Mouse (Mus musculus) adrenal gland (tissue): Measurements from ENCODE around the gene Igf2bp1.
"Not testable (repeated sequence)": the region's sequence is repeated elsewhere in the genome, so short reads cannot be mapped to it uniquely, and the experiment has no call there.

ENCODE experiments used
- intact Hi-C: fragments of 180-260 bp; cut with DNase I; formaldehyde crosslinking; loops from one replicate; pipeline ENCODE4 v1.15.1; 2025

Gene Igf2bp1

DNA sequence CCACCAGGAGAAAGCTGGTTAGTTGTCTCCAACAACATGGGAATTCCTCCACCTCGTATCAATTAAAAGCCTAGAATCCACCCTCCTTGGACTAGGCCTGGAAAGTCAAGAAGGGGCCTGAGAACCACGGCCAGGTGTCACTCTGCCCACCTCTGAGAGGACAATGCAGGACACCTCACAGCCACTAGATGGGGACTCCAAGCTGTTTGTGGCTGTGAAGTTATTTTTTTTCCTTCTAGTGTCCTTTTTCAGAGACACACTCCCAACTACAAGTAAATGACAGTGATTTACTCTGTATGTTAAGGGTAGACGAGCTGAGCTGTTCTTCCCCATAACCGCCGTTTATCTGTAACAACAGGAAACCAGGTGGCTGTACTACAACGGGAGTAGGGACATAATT lies 32.6 kb downstream of the Igf2bp1 start:
- intact Hi-C loops: no loop called here

DNA sequence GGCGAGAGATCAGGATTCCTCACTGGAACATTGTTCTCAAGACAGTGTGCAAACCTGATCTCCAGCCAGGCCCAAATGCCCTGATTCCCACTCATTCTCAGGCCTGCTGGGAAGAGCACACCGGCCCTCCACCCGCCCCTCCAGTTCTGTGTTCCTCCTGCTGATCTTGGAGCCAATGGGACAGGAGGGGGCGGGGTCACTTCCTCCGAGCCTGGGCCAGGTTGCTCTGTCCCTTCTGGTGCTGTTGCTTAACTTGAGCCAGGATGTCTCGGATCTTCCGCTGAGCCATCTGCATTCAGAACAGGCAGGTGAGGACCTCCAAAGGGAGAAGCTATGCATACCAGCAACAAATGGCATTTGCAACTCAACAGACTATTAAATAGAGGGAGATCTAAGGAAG lies 42.4 kb downstream of the Igf2bp1 start:
- intact Hi-C loops: no loop called here

DNA sequence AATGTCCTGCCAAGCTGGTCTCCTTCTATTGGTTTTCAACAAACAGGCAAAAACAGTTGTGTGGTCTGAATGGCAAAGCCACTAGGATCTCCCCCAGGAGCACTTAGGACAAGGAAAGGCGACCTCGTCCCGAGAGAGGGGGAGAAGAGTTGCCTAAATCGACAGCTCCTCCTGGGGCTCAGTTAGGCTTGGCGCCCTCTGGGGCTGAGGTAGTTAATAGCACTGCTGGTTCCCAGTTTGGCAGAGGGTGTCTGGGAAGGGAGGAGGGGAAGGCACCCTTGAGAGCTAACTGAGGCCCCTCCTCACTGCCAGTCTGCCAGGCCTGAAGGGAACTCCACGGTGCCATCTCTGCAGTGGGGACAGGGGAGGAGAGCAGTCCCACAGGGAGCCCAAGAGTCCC lies 46.6 kb downstream of the Igf2bp1 start:
- intact Hi-C loops: no loop called here

DNA sequence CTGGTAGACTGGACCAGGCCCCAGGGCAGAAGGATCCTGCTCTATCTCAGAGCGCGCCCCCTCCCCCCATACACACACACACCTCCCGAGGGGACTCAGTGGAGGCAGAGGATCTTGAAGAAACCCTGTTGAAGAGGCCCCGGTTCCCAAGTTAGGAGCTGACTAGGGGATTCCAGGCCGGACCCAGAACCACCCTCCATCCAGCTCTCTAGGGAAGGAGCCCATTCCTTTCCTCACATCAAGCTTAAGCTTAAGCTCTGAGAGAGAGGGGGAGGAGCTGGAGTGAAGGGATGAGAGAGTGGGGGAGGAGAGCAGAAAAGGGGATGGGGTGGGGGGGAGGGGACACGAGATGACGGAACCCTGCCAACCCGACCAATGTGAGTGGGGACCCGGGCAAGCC lies 47.5 kb downstream of the Igf2bp1 start:
- intact Hi-C loops: no loop called here

DNA sequence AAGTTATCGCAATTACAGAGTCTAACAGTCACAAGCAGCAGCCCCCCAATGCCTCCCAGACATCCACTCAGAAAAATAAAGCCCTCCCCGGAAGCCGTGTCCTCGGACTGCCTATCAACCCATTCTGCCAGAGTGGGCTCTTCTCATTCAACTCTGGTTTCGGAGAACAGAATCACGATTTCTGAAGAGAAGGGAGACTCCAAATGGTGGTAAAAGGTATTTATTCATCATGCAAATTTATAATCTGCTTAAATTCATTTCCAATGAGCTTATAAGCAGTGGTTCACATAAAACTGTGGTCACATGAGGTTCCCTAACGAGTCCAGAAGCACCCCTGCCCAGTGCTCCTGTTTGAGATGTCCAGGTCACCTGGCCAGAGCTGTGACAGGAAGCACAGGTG lies 48.3 kb downstream of the Igf2bp1 start:
- intact Hi-C loops: no loop called here

DNA sequence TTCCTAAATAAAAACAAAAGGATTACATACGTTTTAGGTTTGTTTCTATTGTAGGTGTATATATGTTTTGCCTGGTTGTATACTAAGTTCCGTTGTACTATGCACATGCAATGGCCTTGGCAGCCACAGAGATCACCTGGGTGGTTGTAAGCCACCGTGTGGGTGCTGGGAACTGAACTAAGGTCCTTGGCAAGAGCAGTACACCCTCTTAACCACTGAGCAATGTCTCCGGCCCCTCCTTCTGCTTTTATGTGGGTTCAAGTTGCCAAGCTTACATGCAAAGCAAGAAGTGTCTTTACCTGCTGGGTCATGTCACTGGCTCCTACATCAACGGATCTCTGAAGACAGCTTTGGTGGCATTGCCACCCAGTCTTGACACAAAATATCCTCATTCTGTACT lies 52.4 kb downstream of the Igf2bp1 start:
- intact Hi-C loops: no loop called here

DNA sequence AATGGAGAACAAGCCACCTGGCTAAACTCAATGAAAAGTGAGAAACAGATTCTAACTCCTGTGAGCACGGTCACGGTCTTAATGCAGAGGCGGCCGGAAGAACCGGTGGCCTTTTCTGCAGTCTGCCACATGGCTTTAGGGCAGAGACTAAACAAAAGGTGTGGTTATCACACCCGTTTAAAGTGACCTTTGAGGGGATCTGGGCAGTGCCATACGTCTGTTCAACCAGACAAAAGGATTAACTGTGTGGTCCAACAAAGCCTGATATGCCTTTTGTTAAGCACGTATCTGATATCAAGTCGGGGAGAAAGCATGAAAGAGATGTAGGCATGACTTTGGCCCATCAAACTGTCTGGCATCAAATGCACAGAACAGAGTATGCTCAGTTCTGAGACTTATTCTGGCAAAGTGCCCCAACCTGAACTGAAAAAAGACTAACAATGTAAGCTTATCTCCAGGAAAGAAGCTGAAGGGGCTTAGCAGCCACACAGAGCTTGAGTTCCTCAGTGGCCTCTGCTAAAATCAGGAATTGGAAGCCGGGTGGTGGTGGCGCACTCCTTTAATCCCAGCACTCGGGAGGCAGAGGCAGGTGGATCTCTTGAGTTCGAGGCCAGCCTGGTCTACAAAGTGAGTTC lies 59.8 kb downstream of the Igf2bp1 start:
- intact Hi-C loops: no loop called here

DNA sequence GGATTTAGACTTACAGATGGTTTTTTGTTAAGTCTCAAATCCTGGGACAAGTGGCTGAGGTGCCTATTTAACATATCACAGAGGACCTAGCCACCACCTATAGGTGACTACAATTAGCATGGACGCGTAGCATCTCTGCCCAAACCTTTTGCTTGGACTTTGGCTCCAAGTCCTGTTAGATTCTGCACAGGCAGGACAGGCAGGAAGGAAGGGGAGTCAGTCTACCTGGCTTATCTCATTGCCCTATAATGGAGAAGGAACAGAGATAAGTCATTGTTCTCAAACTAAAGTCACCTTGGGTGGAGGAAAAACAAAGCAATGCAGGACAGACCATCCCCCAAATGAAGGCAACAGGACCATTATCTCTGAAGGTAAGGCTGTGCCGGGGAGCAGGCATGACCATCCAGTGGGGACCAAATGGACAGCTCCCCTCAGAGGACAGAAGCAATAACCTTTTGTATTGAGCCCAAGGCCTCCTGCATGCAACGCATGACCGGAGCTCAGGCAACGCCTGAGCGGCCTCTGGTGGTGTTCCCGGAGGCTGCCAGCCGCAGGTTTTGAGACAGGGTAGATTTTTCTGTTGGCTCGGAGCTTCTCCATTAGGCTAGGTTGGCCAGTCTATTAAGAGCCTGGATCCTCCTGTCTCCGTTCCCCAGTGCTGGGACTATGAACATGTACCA lies 65.8 kb downstream of the Igf2bp1 start:
- intact Hi-C loops: loop anchor here (2.0 kb wide), 1 partner anchor 63 kb away; no protein-coding TSS in a partner anchor

DNA sequence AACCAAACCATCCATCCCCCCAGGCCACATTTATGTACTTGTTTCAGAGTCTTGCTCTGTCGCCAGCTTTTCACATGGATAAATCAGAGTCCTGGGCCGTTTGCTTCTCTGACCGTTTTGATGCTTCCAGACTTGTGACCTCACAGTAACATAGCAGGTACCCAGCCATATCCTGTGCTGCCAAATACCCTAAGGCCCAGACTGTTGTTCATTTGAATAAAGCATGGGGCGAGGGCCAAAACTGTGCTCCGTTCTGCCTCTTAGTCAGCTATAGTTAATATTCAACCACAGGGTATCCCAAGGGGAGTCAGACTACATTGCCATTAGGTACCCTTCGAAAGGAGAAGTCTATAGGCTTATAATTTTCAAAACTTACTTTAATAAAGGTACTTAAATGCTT lies 69.3 kb downstream of the Igf2bp1 start:
- intact Hi-C loops: no loop called here

DNA sequence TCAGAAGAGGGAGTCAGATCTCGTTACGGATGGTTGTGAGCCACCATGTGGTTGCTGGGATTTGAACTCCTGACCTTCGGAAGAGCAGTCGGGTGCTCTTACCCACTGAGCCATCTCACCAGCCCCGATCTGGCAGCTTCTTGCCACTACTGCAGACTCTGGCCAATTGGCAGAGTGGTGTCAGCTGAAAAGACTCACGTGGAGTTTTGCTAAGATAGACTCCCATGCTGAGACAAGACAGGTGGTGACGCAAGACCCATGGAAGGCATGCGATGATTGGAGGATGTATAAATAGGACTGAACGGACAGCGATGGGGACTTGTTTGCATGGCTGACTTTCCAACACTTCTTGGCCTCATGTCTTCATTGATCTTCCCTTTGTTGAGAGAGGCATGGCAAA lies 73.6 kb downstream of the Igf2bp1 start:
- intact Hi-C loops: not testable (repeated sequence)

DNA sequence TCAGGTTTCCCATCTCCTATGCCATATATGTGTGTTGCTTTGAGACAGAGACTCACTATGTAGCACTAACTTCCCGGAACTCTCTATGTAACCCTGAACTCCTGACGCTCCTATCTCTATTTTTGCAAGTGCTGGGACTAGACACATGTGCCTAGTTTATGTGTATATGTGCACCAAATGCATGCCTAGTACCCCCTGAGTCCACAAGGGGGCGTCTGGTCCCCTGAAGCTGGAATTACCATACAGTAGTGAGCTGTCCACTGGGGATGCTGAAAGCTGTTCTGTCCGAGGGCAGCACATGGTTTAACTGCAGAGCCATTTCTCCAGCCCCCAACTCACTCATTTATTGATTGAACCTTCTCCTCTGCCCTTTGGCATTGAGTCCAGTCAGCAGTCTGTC lies 79.3 kb downstream of the Igf2bp1 start:
- intact Hi-C loops: no loop called here

DNA sequence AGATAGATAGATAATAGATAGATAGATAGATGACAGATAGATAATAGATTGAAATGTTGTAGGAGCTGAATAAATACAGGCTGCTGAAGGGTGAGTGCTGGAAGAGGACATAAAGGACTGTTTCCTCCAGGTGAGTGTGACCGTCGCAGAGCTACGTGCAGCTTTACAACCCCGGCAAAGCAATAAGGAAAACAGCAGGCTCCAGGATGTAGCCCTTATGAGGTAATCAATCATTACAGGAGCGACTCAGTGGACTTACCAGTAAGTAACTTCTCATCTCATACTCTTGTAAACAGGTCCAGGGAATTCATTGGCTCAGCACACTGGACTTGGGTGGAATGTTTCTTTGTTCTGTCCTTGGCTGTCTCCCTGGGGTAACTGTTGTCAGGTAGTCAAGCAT lies 79.8 kb downstream of the Igf2bp1 start:
- intact Hi-C loops: no loop called here

DNA sequence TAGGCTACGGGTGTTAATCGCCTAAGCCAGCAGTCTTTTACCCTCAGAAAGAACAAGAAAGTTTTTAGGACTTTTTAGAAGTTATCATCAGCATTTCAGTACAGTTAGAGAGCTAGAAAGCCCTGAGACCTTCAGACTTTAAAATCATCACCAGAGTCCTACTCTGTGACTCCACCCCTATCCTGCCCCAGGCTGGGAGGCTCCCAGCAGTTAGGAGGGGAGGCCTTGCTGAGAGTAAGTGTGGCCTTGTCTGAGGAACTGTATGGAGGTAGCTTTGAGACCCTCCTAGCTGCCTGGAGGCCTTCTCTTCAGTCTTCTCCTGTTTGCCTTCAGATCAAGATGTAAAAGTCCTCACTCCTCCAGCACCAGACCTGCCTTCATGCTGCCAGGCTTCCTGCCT lies 81.5 kb downstream of the Igf2bp1 start:
- intact Hi-C loops: no loop called here

DNA sequence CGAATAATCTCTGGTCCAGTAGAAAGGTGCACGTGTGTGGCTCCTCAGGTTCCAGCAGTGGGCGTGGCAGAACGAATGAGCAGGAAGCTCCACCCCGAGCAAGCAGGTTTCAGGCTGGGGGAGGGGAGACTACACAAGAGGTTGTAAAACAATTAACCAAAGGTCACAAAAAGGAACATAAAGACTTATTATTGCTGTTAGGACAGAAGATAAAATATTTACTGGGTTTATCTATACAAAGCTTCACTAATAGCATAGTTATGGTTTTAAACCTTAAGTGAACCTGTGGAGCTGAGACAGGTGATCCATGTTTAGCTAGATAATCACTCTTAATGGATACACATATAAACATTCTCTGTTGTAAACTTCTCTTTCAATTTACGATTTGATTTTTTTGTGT lies 82.3 kb downstream of the Igf2bp1 start:
- intact Hi-C loops: not testable (repeated sequence)

DNA sequence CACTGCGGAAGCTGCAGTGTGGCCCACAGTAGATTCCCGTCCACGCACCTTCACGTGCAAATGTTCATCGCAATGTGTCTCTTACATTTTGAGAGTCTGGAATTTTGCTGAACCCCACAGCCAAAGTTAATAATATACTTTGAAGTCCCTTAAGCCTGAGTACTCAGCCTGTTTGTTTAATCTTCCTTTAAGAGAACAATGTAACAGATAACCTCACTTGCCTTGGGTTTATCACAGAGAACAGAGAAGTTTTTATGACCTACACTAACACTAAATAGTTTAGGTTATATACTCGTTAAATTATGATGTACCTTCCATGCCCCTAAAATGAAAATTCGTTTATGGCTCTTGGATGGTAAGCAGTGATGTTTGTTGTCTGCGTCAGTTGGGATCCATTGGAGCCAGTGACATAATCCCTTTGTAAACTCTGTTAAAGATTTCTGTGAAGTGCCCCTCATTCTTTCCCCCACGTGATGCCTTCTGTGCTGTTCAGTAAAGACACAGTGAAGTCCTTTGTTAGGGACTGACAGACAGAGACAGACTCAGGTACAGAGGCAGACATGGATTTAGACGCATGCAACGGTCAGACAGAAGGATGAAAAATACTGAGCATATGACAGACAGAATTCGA lies 83.6 kb downstream of the Igf2bp1 start:
- intact Hi-C loops: no loop called here

DNA sequence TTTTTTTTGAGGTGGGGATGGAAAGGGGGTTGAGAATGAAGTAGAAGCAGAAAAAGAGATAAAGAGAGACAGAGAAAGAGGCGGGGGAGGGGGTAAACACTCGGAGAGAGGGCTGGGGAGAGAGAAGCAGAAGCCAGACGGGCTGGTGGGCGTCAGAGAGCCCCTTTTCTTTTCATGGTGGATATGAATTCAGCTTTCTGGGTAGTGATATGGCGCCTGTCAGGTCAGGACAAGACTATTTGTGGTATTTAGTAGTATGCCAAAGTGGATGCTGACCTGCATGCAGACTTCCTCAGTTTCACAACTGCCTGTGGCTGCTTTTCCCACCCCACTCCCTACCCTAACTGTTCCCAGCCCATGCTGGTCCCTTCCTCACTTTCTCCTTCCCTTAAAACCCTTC lies 89.3 kb downstream of the Igf2bp1 start:
- intact Hi-C loops: no loop called here

DNA sequence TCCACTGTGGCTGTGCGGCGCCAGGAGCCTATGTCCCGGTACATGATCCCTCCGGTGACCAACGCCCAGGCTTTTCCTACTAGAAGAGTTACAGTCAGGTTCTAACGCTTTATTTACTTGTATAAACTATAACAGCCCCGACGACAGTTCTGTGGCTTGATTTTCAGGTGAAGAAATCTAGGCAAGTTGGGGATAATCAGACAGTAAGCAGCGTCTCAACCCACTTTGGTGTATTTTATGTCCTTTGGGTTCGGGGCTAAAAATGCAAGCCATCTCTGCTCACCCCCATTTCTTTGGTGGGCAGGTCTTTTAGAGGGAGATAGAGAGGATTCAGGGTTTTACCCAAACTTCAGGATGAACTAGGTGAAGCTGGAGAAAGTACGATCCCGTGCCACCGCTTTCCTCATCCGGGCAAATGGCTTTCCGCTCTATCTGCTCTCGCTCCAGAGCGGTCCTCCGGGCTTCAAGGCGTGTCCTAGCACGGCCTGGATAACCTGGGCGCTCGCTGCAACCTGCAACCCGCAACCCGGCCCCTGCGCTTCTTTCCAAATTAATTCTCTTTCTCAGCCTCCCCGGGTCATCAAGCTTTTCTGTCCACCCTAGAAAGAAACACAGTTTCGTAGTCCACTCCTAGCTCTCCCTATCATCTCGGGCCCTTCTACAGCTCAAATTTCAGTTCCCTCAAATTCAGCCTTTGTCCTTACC lies 90.6 kb downstream of the Igf2bp1 start:
- intact Hi-C loops: no loop called here

DNA sequence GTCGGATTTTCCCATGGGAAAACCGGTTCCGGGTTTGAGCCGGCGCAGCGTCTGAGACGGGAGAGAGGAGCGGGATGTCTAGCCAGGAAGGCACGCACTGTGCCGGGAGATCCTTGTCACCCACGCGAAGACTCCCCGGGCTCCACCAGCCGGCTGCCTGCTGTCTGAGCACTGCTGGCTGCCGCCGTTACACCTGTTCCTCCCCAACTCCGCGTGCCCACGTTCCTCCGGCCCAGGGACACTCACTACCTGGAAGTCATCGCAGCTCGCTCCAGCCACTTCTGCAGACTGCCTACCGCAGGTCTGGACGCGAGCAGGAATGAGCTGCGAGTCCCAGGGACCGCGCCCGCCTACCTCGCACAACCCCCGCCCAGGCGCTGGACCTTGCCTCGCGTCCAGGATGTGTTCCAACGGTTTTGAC lies 91.2 kb downstream of the Igf2bp1 start, which contains the start of gene B4galnt2:
Gene B4galnt2 (minus strand): TSS at position 321 of the 421 bp plus-strand sequence.
- intact Hi-C loops: no loop called here

DNA sequence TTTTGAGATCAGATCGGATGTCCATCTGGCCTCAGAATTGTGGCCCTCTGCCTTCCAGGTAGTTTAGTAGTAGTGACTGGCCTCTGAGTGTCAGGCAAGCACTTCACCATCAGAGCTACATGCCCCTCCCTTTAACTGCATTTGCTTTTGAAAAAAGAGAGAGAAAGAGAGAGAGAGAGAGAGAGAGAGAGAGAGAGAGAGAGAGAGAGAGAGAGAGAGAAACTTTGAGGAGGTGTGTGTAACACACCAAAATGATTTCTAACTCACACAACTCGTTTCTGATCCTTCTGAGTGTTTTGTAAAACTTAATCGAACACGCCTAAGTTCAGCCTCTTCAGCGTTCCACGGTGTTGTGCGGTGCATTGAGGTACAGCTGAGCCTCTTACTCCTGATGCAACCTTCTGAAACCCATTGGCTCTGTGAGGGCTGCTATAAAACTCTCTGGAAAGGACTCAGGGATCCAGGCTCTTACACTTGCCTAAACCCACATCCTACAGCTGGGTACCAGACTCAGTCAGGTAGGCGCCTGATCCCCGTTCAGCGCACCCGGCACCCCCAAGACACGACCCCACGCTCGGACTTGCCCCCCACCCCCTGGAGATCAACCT lies 91.7 kb downstream of the Igf2bp1 start:
- intact Hi-C loops: no loop called here

DNA sequence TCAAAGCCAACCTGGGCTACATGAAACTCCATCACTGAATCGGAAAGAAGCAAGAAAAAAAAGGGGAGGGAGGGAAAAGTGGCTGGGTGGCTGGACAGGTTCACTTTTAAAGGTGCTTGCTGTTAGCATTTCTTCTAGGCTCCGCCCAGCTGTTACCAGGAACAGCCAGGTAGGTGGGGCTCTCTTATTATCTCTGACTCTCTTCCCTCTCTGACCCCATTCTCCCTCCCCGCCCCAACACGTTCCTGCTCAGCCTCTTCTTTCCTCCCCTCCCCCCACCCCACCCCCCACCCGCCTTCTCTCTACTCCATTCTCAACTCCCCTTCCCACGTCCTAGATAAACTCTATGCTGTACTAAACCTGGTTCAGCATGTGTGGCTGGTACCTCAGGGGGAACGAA lies 94.2 kb downstream of the Igf2bp1 start:
- intact Hi-C loops: no loop called here

DNA sequence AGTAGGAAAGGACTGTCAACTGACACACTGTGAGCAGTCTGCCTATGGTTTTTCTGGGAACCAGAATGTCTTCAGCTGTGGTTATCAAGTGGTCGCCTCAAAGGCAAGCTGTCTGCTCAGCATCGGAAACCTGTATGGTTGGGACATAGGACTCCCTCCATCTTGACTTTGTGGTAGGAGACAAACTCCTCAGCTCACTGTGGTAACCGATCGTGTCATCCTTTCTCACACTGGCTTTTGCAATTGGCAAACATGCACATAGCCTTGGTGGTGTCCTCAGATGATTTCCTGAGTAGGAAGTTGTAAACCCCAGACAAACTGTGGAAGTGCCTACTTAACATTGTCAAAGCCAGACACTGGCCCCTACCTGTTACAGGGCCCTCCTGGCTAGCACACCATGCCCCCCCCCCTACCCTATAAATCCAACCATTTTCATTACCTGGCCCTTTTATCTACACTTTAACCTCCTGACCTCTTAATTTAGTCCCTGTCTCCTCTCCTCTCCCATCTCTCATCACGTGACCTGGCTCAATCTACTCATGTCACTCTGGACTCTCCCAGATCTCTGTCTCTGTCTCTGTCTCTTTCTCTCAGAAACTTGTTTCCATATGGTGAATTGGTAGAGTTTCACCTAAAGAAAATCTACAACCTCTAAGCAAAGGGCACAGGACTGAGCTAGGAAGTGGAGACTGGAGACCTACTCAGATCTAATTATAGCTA lies 97.8 kb downstream of the Igf2bp1 start:
- intact Hi-C loops: no loop called here
